Mouse (Mus musculus): ENCODE measurements around the gene Gm20518.

DNA sequence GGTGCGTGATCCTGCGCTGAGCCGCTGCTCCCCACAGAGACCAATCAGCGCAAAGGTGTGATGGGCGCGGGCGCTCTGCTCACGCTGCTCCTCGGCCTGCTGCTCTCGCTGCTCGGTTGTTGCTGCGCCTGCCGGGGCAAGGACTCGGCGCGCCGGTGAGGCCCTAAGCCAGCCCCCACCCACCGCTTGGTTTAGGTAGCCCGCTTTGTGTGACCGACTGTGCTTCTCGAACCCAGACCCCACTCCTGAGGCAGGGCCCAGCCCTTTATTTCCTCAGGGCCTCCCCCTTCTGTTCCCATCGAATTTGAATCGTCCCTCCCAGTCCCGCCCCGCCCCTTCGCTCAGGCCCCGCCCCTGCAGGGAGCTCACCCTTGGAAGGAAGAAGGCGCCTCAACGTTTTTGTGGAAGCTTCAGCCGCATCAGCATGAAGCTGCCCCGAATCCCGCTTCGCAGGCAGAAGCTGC lies 87.0 kb downstream of the Gm20518 start:
- TF ChIP-seq CTCF (IDR thresholded peaks at IDR 0.05; ENCODE audit: extremely low read depth, insufficient read length, insufficient replicate concordance, low read depth, low read length) (no peak), POLR2A (IDR thresholded peaks at IDR 0.05; ENCODE audit: low read depth, low read length) (no peak)
